Mouse (Mus musculus): ENCODE measurements around the gene Vps25. TPM values are rescaled to one million over a fixed set of nuclear protein-coding genes. Genes with fewer than 3 reads are reported as not detected.

The Vps25 gene
- 10 to 100 TPM; 40.2 to 53.4 TPM for total RNA-seq (2021)
- long read RNA-seq, experiment 1, transcript Vps25-202 (6 exons, 1,106 nt) = major isoform, 70 of 76 reads
- long read RNA-seq, experiment 1, partial matches to known transcripts = 0 of 76 reads
- long read RNA-seq, experiment 1, other reads (novel, unspliced or antisense) = 2 of 76 reads
- long read RNA-seq, experiment 2, transcript Vps25-202 (6 exons, 1,106 nt) = major isoform, 80 of 89 reads
- long read RNA-seq, experiment 2, partial matches to known transcripts = 0 of 89 reads
- long read RNA-seq, experiment 2, other reads (novel, unspliced or antisense) = 0 of 89 reads

GRCm38 (mm10) chr11:101253613-101254389, at the start of gene Vps25:
Gene Vps25 (plus strand): TSS chr11:101253707.
- H3K27ac ChIP-seq = peak within 1 kb of the TSS; percentile 95
- intact Hi-C loops (cut with DNase I) = loop anchor here (5.0 kb wide), 2 partner anchors 48 to 138 kb away; partner anchors contain the start of gene Becn1
- H3K4me3 ChIP-seq = peak within 1 kb of the TSS; percentile 90
- no peak for TF ChIP-seq CTCF (IDR thresholded peaks at IDR 0.05)
- DNase-seq = peak; percentile 90

- Histone ChIP-seq H3K27ac (0 out of 2 replicates have a peak overlapping the region, but pooled peaks have one; percentile 13), H3K4me3 (no peak overlapping the region)
- intact Hi-C loops (cut with DNase I) = loop anchor here (1.0 to 2.0 kb wide), 3 partner anchors 36 to 183 kb away; partner anchors contain the start of gene Becn1
- TF ChIP-seq CTCF (IDR thresholded peaks at IDR 0.05) = peak; percentile 79
- no peak for DNase-seq
Observed at GRCm38 (mm10) chr11:101211970-101212369, 41.5 kb upstream of the Vps25 start.

DNA sequence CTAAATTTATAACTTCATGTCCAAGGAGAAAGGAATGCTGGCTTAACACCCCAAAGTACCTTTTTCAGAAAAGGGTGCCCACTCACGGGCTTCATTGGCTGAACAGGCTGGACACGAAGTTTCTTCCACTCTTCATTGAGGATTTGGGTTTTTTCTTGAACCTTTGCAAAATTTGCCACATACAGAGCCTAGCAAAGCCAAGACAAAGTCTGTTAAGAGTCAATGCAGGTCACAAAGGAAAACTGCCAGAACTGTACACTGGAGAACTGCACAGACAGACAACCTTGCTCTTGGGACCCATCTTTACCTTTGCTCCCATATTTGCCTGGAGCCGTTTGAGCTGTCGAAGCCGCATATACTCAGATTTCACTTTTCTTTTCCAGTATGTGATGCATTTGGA, 36.6 kb upstream of the Vps25 start:
- Histone ChIP-seq H3K4me3 (no peak overlapping the region), H3K27ac (no peak overlapping the region)
- DNase-seq = no peak
- no peak for TF ChIP-seq CTCF (IDR thresholded peaks at IDR 0.05)
- intact Hi-C loops (cut with DNase I) = no loop called here

DNA sequence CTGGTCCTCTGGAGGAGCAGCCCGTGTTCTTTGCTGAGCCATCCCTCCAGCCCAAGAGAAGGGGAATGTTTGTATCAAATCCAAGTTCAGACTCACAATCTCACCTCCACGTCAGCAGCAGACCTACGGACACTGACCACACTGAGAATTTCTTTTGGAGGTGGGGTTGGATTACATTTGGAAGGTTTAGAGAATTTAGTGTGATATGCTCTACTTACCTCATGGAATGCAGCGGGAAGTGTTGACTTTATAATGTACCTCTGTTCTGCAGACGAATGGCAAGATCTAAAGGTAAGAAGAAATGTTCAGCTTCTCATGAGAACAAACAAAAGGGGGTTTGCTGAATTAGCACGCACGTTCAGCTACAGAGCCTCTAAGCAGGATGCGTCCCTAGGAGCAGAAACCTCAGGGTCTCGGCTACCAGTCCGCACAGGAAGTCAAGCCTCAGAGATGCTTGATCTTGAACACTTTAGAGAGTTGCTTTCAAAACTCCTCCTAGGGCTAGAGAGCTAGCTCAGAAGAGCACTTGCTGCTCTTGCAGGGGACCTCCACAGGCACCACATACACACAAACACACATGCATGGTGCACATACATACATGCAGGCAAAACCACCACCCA, 35.0 kb upstream of the Vps25 start:
- Histone ChIP-seq H3K27ac (no peak overlapping the region), H3K4me3 (no peak overlapping the region)
- no peak for TF ChIP-seq CTCF (IDR thresholded peaks at IDR 0.05)
- no peak for DNase-seq
- intact Hi-C loops (cut with DNase I) = no loop called here

DNA sequence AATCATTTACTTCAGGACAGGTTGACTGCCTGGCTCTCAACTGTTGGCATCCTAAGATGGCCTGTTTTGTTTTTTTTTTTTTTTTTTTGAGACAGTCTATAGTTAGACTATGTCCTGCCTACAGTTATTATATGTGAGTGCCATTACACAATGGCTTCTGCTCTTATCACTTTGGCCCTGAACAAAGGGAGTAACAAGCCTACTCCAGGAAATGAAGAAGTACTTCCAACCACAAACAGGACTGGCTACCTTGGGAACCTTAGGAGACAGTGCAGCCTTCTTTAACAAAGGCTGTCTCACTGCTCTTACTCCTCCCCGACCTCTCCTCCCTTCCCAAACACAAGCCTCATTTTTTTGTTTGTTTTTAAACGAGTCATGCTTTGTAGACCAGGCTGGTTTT, 32.7 kb upstream of the Vps25 start:
- no peak for TF ChIP-seq CTCF (IDR thresholded peaks at IDR 0.05)
- no peak overlapping the region for H3K4me3 ChIP-seq
- DNase-seq = no peak
- intact Hi-C loops (cut with DNase I) = no loop called here
- peak overlapping the region; percentile 49 for H3K27ac ChIP-seq

DNA sequence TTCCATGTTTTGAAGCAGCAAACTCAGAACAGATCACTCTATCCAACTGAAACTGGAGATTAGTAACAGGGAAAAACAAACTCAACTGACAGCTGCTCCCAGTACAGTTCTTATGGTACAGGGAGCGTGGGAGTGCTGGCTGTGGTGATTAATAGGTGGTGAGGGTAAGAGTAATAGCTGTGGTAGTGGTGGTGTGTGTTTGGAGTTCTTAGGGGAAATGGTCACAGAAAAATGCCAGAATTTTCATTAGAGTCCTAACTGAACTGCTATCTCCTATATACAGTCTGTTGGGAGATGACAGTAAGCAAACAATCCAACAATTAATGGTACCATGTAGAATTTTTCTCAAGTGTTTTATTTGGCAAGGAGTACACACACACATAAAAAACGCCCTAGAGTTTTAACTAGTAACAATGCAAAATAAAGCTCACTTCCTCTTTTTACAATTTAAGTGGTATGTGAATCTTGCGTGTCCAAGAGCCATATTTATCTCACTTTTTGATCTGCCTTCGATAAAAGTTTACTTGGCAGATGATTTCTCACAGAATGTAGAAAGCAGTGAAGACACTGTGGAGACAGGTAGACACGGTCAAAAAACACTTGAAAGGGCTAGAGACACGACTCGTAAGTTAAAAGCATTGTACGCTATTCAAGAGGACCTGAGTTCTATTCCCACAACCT, 32.1 kb upstream of the Vps25 start:
- no peak for DNase-seq
- Histone ChIP-seq H3K4me3 (no peak overlapping the region), H3K27ac (peak overlapping the region; percentile 49)
- intact Hi-C loops (cut with DNase I) = no loop called here
- no peak for TF ChIP-seq CTCF (IDR thresholded peaks at IDR 0.05)

GRCm38 (mm10) chr11:101224337-101224736, 29.2 kb upstream of the Vps25 start:
- intact Hi-C loops (cut with DNase I) = no loop called here
- DNase-seq = no peak
- no peak for TF ChIP-seq CTCF (IDR thresholded peaks at IDR 0.05)
- Histone ChIP-seq H3K27ac (peak overlapping the region; percentile 94), H3K4me3 (peak overlapping the region; percentile 94)

- no peak for DNase-seq
- TF ChIP-seq CTCF (IDR thresholded peaks at IDR 0.05) = no peak
- Histone ChIP-seq H3K4me3 (peak overlapping the region; percentile 94), H3K27ac (peak overlapping the region; percentile 94)
- intact Hi-C loops (cut with DNase I) = no loop called here
Observed at GRCm38 (mm10) chr11:101225331-101226064, 28.0 kb upstream of the Vps25 start.

- peak within 1 kb of the TSS; percentile 94 for H3K27ac ChIP-seq
- DNase-seq = peak; percentile 93
- peak within 1 kb of the TSS; percentile 94 for H3K4me3 ChIP-seq
- peak; percentile 36 for TF ChIP-seq CTCF (IDR thresholded peaks at IDR 0.05)
- intact Hi-C loops (cut with DNase I) = no loop called here
Observed at GRCm38 (mm10) chr11:101226065-101226701, 27.3 kb upstream of the Vps25 start, which contains the start of gene Ezh1. Gene Ezh1 (minus strand): TSS chr11:101226463.

DNA sequence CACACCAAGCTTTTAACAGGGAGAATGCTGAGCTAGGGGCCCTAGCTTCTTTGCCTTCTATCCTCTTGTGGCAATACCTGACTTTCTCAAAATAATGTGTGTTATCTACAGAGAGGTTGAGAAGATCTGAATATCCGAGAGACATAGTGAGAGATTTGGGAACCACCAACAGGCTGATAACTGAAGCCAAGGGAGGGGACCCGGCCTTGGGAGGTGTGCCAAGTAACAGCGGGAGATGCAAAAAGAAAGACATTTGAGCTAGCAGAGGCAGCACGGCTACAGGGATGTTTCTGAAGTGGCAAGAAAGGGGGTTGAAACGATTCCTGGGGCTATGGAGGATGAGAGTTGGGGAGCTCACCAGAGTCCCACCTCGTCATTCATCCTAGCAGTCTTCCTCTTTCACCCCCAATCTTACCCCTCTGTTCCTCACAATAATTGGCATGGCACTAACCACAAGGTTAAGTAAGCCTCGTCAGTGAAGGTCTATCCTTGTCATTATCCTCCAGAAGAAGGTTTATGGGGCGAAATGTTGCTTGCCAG, 24.1 kb upstream of the Vps25 start:
- peak; percentile 66 for DNase-seq
- Histone ChIP-seq H3K27ac (peak overlapping the region; percentile 90), H3K4me3 (peak overlapping the region; percentile 67)
- intact Hi-C loops (cut with DNase I) = no loop called here
- TF ChIP-seq CTCF (IDR thresholded peaks at IDR 0.05) = no peak

GRCm38 (mm10) chr11:101230061-101230511, 23.4 kb upstream of the Vps25 start:
- no peak for TF ChIP-seq CTCF (IDR thresholded peaks at IDR 0.05)
- peak overlapping the region; percentile 67 for H3K4me3 ChIP-seq
- peak; percentile 84 for DNase-seq
- intact Hi-C loops (cut with DNase I) = no loop called here
- H3K27ac ChIP-seq = peak overlapping the region; percentile 90

Data from gastrocnemius, adult 2 months (tissue).